Mouse (Mus musculus): ENCODE data around the gene Gm3336.

DNA sequence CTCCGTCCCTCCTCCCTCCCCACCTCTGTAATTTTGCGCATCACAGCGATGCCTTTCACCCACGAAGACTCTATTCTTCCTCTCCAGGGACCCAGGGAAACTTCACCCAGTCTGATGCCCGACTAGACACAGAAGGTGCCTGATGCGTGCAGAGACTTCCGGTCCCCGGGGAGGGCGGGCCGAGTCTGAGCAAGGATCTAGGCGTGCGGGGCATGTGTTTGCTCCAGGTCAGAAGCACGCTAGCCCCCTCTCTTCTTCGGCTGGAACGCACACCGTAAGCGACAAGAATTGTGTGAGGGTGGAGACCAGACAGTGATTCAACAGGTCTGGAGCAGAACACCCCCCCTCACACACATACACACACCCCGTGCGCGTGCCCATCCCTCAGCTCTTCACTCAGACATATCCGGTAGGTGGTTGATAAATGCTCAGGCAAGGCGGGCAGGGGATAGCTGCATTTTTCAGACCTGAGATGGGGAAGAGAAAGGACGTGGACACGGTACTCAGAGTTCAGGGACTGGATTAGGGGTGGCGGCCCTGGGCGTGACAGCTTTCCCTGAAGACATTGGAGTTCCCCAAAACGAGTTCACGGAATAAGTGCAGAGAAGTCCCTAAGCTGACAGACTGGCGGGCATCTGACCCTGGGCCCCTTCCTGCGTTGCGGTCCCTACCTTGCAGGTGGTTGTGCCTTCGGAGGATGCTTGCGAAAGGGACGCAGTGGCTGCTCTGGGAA lies 47.7 kb downstream of the Gm3336 start:
- TF ChIP-seq POLR2A (IDR thresholded peaks at IDR 0.05; ENCODE audit: insufficient read length, low read depth): no peak
- no peak for TF ChIP-seq MAX (IDR thresholded peaks at IDR 0.05; ENCODE audit: low read depth)
- TF ChIP-seq TCF12 (IDR thresholded peaks at IDR 0.05; ENCODE audit: insufficient read depth, poor library complexity, severe bottlenecking): no peak
- no peak for TF ChIP-seq TCF3 (IDR thresholded peaks at IDR 0.05; ENCODE audit: insufficient read length, low read depth)
- no peak for TF ChIP-seq E2F4 (IDR thresholded peaks at IDR 0.05; ENCODE audit: insufficient read depth)
- no peak for TF ChIP-seq POLR2AphosphoS2 (IDR thresholded peaks at IDR 0.05; ENCODE audit: insufficient read length, low read depth)
- TF ChIP-seq SRF (IDR thresholded peaks at IDR 0.05; ENCODE audit: control insufficient read depth, insufficient read length, low read depth): no peak
- no peak for TF ChIP-seq MYOG (IDR thresholded peaks at IDR 0.05; ENCODE audit: control insufficient read depth in 1 of 3, insufficient read depth in 1 of 3, insufficient read length in 2 of 3, low read depth in 2 of 3)
- no peak for TF ChIP-seq MYOD1 (IDR thresholded peaks at IDR 0.05; ENCODE audit: control insufficient read depth in 1 of 3, insufficient read length in 2 of 3, low read depth in 2 of 3)
- no peak for TF ChIP-seq CEBPB (IDR thresholded peaks at IDR 0.05; ENCODE audit: insufficient read depth, poor library complexity, severe bottlenecking)
- no peak for TF ChIP-seq REST (IDR thresholded peaks at IDR 0.05; ENCODE audit: insufficient read depth, insufficient read length)
- no peak for TF ChIP-seq USF1 (IDR thresholded peaks at IDR 0.05; ENCODE audit: low read depth)
